Mouse (Mus musculus) ES-E14 (cell line): ENCODE data around the gene Olfr204.

Experiments
- CHD2 ChIP-seq: IDR thresholded peaks from 2 replicates; pipeline ENCODE4 v1.6.1; 2014; ENCODE audit warnings: mild to moderate bottlenecking, low read depth, low read length, inconsistent platforms
- MAFK ChIP-seq: IDR thresholded peaks from 2 replicates; pipeline ENCODE4 v1.6.1; 2014; ENCODE audit warnings: mild to moderate bottlenecking, low read depth, low read length, inconsistent platforms; ENCODE audit not compliant: insufficient read depth

- TF ChIP-seq MAFK: no peak
- no peak for TF ChIP-seq CHD2
Observed at GRCm38 (mm10) chr16:59280542-59280941, 37.5 kb downstream of the Olfr204 start.
